Mouse (Mus musculus) kidney, postnatal 36 days (tissue): ENCODE data around the gene Tmem120b.

Experiments
- DNase-seq, 2 experiments: peaks; one replicate each; pipeline ENCODE4 v3.0.0; 2021 to 2022; ENCODE audit warnings: mixed read lengths in 2 of 2

Tmem120b gene

GRCm38 (mm10) chr5:123162942-123163341 is 94.7 kb downstream of the Tmem120b start:
- DNase-seq, result no peak

GRCm38 (mm10) chr5:123166437-123166836 is 98.2 kb downstream of the Tmem120b start:
- DNase-seq, result no peak
